Mouse (Mus musculus) cerebellum, adult 18-20 months (tissue): ENCODE measurements at regions not wholly inside any gene's neighbourhood (a gene's known extent, or its start where the extent isn't known, plus 50 kb on each side); places are given as distances from the start of the nearest gene placed in this dataset.
"Not testable (repeated sequence)": the region's sequence is repeated elsewhere in the genome, so short reads cannot be mapped to it uniquely, and the experiment has no call there.

Experiments
- DNase-seq, 2 experiments: peaks; one replicate each; pipeline ENCODE4 v3.0.0; 2021

DNA sequence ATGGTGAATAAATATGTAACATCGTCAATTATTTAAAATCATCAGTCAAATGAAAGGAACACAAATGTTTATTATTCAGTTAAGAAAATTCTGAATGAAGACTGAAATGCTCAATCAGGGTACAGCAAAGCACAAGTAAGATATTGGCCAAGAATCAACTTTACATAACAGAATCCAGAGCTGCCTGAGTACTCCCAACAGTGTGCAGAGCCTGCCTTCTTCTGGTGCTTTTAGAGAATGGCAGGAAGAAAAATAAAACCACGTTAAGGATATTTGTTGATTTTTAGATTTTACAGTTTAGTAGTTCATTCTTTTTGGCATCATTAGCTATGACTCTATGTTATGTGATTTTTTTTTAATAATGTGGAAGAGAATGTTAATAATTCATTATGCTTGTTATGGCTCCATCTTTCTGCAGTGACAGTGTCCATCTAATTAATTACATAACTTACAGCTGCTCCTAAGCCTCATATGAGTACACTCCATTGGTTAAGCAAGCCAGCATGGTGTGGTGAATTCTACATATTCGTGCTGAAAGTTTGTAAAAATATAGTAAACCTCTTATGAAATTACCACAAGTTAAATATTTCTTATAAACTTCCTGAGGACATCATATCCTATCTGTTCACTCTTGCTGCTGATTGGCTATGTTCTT is 579.0 kb downstream of the Kcna4 start:
- DNase-seq, result no peak

DNA sequence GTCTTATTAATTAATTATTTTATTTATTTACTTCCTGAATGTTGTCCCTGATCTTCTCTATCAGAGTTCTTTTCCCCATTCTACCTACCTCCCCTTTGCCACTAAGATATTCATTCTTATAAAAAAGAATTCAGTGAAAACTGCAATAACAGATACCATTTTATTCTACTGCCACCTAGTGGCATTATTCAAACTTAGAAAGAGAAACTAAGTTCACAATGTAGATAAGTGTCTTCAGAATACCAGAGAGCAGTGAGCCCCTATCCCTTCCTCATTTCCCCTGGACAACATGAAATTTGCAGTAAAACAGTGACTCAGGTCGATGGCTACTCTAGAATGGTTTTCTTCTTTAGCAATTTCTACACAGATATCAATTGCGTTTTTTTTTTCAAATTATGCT is 589.2 kb downstream of the Kcna4 start:
- no peak for DNase-seq

DNA sequence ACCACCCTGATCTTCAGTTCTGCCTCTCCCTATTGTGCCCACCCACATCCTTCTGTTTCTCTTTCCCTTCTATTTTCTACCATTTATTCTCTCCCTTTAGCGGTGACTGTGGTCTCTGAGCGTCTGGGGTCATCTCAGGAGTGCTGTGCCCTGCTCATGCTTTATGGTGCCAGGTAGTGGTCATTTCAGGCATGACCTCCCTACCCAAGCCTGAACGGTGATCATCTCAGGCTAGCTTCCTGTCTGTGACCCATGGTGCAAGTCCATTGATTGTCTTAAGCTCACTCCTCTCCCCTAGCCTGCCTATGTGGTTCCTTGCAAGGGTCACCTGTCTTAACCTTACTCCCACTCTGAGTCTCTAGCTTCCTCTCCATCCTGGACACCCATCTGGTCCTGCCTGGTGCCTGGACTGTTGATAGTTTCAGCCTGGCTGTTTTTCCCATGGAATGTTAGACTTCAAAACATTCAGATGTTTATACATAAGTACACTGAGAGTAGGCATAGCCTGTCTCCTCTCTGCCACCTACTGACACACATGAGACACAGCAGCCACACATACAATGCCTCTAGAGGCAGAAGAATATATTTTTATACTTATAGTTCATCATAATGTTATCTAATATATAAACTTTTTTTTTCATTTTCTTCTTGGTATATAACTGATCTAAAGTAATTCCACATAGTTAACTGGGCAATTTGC is 595.8 kb downstream of the Kcna4 start:
- no peak for DNase-seq

DNA sequence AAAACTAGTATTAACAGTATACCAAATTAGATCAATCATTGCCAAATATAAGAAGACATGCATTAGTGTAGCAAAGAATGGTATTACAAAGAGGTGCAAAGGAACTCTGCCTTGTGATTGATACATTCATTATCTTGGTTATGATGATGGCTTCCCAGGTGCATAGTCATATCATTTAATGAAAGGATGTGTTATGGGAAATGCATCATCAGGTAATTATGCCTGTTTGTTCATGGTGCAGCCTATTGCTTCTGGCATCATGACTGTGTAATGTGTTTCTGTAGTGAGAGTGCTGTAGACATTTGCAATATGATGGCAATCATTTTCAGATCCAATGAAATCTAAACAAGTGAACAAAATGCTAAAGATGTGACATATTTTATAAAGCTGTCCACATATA is 597.8 kb downstream of the Kcna4 start:
- DNase-seq, result no peak

DNA sequence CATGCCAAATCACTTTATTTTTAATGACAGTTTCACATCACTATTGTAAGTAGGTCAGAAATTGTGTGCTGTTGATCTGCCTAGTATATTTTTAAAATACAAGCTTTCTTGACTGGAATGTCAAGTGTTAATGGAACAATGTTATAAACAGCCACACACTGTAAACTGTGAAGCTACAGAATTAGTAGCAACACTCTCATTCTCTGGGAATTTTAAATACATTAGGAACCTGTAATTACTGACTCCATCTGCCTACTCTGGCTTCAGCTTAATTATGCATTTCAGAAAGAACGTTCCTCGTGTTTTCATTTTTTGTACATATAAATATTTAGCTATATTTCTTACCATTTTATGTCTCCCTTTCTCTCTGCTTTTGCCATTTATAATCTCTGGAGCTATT is 634.7 kb downstream of the Kcna4 start:
- DNase-seq, result no peak

DNA sequence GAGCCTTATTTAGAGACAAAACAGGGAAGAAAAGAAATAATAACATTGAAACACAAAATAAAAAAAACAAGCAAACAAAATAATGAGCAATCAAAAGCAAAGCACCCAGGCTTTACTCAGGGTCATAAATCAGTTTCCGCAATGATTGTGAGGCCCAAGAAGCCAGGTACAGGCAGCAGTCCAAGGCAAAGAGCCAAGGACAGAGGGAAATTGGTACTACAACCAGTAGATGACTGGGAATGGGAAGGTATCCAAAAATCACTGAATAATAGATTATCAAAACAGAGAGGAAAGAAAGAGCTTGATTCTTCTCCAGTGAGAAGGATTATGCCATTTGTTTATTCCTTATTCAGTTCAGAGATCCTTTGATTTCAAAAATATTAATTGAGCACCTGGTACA is 636.2 kb downstream of the Kcna4 start:
- DNase-seq, result no peak

DNA sequence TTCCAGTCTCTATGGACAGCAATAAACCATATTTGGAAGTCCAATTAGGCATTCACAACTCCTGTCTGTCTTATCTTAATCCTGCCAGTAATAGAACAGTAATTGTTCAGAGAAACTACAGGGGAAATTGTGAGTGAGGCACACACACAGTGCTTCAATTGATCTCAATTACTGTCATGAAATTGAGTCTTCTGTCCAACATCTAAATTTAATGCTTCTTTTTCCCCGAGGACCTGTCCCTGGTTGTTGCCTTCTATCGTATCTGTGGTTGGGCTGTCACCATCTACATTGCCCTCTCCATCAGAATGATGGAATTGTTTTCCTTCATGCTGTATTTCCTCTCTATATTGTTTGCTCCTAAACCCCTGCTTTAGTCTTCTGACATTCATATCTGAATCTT is 644.9 kb downstream of the Kcna4 start:
- DNase-seq, result no peak

DNA sequence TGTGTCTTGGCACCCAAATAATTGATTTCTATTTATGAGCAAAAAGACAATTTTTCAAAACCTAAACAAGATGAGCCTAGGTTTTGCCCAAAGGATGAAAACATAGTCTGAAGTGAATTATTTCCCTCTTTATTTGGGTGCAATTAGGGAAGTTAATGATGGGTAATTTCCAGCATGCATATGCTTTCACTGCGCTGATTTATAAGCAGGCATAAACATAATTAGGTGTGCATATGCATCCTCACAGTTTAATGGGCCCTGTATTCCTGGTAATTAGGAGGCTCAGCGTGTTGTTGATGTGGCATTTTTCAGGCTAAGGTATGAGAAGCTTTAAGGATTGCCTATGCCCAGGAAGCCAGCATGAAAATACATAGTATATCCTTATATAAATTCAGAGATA is 645.3 kb downstream of the Kcna4 start:
- no peak for DNase-seq

DNA sequence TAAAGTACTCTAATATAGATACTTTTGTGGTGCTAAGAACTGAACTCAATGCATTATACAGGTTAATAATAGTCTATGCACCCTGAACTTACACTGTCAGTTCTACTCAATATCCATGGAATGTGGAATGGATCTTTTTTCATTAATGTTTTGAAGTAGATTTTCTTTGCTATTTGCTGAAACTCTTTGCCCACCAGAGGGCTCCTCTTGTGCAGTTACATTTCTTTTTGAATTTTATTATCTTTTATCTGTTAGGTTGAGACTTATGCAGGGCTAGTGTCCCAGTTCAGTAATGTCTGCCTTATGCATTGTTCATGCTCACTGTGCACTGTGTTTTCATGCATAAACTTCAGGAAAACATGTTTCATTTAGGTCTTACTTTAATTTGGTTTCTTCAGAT is 650.9 kb downstream of the Kcna4 start:
- no peak for DNase-seq

DNA sequence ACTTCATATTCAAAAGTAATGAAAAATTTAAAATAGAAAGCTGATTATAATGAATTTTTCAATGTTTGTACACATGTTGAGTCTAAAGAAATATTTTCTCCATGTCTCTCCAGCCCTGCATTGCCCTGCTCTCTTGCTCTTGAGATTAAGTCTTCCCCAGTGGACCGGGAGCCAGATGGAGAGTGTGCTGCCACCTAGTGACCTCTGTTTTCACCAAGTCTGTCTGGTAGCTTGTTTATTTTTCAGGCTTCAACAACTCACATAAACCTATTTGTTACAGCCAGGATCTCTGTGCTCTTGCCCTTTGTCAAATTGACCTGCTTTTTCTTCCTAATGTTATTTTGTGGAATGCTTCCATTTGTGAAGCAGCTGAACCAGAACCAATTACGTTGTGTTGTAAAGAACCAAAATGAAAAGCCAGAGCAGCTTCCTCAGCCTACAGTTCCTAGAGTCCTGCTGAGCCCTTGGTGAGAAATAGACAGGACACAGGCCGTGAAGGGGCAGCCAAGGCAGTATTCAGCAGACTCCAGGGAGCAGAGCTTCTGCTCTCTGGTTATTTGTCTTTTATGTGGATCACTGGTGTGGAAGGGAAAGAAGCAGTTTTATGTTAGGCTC is 655.5 kb downstream of the Kcna4 start:
- peak; percentile 34 to 41 for DNase-seq

DNA sequence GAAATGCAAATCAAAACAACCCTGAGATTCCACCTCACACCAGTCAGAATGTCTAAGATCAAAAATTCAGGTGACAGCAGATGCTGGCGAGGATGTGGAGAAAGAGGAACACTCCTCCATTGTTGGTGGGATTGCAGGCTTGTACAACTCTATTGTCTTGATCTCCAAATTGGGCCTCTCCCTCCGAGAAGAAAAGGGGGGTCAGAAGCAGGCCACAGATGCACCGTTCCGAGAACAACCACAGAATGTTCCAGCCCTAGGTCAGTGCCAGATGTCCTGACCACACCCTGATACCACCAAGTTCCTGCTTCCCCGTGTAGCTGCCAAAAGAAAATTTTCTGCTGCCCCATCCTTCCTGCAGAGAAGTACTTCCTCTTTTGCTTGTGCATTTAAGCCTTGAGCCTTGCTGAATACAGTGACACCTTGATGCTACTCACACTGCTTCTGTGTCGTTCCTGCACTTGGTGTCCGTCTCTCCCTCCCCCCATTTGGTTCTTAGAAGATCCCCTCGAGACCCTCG is 665.2 kb downstream of the Kcna4 start:
- DNase-seq, result not testable (repeated sequence)

DNA sequence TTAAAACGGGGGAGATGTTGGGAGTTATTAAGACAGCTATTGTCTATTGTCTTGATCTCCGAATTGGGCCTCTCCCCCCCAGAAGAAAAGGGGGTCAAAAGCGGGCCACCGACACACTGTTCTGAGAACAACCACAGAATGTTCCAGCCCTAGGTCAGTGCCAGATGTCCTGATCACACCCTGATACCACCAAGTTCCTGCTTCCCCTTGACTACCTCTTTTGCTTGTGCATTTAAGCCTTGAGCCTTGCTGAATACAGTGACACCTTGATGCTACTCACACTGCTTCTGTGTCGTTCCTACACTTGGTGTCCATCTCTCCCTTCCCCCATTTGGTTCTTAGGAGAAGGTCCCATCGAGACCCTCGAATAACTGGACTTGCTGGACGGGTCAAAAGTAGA is 673.5 kb downstream of the Kcna4 start:
- not testable (repeated sequence) for DNase-seq

DNA sequence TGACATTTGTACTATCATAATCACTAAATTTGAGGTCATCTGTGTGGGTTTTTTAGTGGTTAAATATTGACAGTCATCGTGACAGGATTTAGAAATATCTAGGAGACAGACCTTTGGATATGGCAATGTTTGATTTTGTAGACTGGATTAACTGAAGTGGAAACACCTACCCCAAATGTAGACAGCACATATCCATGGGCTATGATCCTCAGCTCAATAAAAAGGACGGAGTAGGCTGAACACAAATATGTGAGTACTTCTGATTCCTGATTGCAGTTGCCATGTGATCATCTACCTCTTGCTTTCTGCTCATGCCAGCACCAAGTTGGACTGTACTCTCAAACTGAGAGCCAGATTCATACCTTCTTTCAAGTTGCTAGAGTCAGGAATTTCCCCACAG is 674.4 kb downstream of the Kcna4 start:
- DNase-seq, result no peak

DNA sequence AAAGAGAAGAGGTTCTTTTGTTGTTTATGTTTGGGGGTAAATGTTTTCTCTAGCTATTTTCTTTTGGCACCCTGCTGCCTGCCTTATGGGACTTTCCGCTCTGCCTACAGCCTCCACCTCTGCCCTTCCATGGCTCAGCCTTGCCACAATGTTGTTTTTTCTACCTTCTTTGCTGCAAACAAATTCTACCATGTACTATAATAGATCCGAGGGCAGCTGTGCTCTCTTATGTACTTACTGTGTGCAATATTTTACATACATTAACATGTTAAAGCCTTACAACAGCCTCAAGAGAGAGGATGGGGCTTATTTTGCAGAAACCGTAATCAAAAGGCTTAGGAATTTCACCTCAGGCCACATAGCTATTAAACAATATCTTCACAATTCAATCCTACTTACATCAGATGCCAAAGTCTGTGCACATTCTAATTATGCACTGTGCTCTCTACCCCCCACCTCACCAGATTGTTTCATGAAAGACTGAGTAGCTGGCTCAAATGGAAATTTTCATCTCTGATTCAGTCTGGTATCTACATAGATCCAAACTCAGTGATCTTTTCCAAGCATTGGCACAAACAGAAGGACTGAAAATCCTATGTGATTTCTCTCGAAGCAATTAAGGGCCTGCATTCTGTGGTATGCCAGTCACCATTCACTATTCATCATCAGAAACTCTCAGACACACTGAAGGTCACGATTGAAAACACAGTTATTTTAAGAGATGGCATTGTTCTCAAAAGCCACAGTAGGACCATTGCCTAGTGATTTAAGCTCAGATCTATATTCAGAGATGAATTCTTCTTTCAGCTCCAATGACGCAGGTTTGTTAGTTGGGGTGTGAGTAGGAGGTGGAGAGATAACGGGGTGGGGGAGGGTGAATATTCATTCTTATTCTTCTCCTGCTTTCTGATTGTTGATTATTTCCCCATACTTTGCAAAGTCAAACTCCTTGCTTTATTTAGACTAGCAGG is 675.2 kb downstream of the Kcna4 start:
- DNase-seq, result no peak

DNA sequence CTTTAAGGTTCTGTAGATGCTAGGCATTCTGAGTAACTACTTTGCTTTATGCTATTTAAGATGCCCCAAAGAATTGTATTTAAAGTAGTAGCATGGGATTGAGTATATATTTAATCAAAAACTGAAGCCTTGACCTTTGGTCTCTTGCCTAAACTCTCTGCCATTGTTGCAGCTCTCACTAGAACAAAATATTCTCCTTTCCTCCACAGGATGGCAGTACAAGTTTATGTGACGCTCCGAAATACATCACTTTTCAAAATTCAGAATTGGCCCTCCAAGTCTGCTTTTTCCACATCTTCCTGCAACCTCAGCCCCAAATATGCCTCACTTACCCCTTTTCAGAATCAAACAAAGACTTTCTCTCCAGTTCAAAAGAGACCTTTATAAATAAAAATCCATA is 678.1 kb downstream of the Kcna4 start:
- no peak for DNase-seq

DNA sequence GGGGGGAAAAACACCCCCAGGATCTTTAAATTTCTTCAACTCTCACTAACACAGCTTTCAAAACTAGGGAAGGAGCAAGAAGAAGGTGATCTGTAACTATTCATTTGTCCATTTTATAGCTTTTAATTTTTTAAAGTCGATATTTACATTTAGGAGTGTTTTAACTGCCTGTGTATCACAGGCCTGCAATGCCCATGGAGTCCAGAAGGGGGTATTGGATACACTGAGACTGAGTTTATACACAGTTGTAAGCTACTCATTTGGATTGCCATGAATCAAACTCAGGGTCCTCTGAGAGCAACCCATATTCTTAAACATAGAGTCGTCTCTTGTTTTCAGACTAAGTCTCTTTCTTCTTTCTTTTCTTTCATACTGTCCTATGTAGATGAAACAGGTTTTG is 679.1 kb downstream of the Kcna4 start:
- no peak for DNase-seq

DNA sequence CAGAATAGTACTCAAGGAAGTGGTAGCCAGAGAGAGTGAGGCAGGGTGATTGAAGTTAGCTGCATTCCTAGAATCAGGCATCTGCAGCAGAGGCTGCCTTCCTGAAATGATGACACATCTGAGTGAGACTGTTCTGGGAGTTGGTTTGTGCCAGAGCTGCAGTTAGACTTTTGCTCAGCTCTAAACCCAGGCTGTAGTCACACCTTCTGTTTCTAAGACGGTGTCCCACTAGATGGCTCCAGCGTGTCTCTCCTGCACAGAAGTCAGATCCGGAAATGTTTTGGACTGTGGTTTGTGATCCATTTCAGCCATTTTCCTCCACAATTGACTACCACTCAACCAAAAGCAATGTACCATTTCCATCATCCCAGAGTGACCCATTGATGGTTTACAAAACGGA is 683.1 kb downstream of the Kcna4 start:
- no peak for DNase-seq

DNA sequence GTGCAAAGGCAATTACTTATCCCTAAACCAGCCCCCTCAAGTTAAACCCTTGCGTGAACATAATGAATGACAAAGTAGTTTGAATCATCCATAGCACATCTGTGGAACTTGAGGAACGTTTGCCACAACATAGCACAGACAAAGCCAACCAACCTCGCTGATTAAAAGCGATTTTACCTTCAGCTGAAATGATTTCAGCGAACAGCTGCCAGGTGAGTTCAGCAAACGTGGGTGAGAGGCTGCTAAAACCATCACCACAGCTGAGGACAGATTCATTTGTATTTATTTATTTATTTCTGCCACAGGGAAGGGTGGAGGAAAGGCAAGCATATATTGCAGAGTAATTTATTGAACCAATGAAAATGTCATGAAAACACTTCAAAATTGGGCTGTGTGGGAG is 704.4 kb downstream of the Kcna4 start:
- no peak for DNase-seq

DNA sequence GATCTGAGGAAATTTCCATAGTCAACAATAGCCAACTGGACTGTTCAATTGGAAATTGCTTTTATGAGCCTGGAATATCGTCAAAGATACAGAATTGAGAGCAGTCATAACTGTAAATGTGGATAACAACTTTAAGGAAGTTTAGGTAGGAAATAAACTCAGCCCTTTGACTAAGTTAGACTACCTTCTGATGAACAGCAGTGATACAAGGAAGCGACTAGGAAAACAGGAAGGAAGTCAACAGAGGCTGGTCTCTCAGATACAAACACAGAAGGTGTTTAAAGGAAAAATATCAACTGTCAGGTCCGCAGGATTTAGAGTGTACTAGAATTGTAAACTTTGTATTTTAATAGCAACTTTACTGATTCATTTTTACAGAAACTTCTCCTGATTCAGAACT is 721.1 kb downstream of the Kcna4 start:
- DNase-seq, result no peak

DNA sequence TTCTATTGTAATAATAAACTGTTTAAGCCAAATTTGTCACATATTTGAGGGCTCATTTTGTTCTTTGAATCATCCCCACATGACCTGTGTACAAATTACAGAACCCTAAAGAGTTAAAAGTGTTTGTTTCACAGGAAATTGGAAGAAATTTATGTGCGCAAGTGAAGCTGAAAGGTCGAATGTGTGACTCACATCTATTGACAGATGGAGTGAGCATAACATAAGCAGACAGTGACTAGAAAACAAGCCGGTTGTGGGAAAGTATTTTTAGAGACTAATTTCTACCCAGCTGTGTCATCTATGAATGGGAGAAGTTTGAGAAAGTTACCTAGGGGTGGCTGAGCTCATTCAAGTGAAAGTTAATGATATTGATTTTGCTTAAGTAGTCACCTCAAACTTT is 732.8 kb downstream of the Kcna4 start:
- no peak for DNase-seq

DNA sequence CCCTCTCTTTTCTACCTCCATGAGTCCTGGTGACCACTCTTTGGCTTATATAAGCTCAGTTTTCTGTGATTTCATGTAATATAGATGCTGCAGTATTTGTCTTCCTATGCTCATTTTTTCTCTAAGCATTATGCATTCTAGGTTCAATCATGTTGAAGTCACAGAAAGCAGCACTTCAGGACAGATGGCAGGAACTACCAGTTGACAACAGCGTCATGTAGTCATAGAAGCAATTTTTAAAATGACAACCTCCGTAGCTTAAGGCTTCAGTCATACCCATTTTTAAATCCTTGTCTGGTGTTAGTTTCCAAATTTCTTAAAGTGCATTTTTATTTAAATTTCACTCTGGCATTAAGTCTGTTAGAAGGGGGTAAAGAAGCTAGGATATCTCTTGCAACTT is 740.2 kb downstream of the Kcna4 start:
- DNase-seq, result no peak

DNA sequence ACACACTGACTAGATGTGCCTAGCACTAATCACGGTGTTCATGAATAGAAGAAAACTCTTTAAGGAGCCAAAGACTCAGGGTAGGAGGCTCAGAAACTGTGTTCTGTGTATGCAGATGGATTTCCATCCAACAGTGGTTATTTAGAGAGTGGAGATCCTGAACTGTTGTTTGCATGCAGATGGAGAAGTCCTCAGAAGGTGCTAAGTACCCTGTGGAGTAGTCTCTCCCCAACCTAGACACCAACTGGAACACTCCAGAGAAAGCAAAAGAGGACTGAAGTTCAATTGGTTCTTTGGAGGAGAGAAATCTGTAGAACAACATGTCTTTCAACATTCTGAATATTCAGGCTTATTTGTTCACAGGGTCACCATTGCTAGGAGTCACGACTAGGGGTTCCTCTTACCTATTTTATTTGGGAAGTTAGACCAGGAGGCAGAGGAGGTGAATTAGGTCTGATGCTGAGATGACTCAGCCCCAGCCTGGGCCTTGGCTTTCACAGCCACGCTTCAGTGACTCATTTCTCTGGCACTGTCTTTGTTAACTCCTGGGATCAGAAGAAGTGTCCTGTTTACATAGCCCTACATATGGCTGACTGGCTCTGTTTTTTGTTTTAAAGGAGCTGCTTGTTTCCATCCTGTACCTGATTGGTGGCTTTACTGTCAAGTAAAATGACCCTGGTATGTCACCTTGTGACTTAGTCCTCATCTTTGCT is 742.0 kb downstream of the Kcna4 start:
- DNase-seq, result peak; percentile 16 to 34
